Mouse (Mus musculus): Measurements from ENCODE around the gene Tdgf1.

The Tdgf1 gene

DNA sequence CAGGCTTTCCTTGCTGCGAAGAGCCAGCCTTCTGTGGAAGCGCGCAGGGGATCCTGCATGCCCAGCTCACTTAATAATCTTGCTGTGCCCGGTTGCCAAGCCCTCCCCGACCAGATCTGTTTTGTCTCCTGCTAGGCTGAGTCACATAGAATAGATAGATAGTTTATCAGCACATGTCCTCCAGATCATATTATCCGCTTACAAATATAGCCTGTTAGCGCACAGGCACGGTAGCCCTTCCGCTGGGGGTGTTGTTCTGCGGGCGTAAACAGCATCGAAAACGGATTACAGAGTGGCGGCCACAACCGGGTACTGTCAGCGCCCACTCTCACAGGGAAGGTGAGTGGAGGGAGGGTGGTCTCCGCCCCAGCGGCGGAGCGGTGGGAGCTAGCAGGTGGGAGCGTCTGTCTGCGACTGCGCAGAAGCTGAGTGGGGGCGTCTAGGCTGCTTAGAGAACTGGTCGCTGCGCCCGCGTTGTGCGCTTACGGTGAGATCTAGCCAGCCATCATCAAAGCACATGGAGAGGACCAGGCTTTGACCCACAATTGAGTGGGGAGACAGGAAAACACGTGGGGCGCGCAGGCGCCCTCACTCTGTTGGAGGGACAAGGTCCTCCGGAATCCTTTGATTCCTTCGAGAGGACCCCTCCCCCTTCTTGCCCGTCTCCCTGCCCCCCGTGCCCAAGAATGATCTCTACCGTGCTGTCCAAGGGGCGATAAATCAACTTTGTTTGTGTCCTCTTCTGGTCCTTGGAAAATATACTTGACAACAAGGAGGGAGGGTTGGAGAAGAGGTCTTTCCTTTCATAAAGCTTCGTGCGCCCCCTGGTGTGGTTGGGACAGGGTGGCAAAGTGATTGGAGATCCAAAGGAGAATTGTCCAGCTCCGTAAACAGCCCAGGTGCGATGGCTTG is 7.8 kb upstream of the Tdgf1 start:
- DNase-seq: peak; percentile 12

DNA sequence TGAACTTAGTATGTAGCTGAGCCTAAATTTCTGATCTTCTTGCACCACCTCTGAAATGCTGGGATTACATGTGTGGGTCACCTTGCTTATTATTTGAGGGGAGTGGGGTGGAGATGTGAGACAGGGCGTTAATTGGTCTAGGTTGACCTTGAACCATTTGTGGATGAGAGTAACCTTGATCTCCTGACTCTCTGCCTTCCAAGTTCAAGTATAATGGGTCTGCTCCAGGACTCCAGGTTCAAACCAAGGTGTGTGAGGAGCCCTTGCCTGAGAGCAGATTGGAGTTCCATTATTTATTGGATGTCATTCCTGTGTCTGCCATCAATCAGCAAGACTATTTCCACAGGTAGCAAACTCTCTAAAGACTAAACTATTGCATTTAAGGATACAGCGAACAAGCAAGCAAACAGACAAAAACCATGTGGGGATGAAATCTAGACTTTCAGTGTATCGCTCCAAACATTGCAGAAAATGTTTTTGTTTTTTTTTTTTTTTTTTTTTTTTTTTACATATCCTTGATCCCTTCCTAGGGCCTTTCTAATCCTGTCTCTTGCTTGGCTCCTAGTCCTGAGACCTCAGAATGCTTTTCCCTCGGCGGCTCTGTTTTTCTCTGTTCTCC is 7.1 kb upstream of the Tdgf1 start:
- no peak for DNase-seq

DNA sequence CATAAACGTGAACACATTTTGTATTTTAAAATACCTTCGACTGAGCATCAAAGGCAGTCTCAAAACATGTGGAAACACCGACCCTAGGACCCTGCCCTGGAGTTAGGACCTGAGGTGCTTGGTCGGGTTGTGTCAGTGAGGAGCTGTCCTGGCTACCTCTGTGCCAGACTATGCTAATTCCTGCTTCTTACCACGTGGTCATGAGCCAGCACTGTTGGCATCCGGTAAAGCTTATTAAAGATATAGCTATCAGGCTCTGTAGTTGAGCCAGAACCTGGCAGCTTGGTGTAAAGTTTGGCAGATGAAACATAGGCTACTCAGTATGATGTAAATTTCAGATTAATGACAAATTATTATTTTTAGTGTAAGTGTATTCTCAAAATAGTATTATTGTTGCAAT is 6.4 kb upstream of the Tdgf1 start:
- DNase-seq: no peak

DNA sequence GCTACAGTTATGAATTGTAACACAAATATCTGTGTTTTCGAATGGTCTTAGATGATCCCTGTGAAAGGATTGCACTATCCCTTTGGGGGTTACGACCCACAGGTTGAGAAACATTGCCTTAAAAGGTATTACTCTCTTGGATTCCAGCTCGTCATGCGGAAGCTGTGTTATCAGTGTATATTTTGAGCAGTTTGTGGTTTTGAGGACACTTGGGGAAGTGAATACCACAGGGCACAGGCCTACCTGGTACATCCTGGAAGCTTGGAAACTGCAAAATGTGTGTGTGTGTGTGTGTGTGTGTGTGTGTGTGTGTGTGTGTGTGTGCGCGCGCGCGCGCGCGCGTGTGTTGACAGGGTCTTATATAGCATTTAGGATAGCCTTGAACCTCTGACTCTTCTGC is 5.9 kb upstream of the Tdgf1 start:
- no peak for DNase-seq

DNA sequence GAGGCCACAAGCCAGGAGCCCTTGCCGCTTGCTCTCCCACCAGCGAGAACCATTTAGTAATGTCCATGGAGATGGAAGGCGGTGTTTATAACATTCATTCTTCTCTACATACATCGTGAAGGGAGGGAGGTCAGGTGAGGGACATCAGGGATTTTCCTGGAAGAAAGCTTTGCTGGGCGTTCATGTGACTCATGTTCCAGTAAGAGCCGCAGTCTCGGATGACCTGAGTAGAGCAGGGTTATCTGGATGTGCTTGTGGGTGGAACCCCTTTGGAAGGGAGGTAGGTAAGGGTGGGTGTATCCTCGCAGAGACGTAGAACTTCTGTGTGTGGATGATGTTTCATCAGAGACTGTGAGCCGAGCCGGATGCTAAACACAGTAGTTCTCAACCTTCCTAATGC is 5.4 kb upstream of the Tdgf1 start, which contains the start of gene Lrrc2:
Lrrc2 (plus strand) TSS at position 149 of the 400 bp plus-strand sequence.
- DNase-seq: no peak

DNA sequence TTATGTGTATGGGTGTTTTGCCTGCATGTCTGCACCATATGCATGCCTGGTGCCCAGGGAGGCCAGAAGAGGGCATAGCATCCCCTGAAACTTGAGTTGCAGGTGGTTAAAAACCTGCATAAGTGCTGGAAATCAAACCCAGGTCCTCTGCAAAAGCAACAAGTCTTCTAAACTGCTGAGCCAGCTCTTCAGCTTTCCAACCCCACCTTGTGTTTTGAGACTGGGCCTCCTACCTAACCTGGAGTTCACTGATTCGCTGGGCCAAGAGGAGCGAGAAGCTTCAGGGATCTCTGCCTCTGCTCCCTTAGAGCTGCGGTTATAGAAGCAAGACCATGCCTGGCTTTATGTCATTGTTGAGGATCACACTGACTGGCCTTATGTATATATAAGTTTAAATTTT is 4.2 kb upstream of the Tdgf1 start:
- DNase-seq: no peak

DNA sequence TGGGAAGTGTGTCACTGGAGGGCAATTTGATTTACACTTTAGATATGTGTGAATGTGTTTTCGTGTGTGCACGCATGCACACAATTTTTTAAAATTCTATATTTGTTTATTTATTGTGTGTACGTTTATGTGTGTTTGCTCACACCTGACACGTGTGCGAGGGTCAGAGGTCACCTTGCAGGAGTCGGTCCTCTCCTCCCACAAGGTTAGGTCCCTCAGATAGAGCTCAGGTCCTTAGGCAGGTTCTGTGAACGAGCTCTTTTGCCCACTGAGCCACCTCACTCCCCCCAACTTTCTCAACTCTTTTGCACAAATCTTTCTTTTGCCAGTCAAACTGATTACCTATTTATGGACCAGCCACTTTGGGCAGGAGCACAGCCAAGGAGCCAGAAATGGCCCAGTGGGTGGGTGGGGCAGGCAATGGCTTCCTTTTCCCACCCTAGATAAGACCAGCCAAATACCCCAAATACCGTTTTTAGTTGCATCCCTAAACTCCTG is 2.9 kb upstream of the Tdgf1 start:
- no peak for DNase-seq

DNA sequence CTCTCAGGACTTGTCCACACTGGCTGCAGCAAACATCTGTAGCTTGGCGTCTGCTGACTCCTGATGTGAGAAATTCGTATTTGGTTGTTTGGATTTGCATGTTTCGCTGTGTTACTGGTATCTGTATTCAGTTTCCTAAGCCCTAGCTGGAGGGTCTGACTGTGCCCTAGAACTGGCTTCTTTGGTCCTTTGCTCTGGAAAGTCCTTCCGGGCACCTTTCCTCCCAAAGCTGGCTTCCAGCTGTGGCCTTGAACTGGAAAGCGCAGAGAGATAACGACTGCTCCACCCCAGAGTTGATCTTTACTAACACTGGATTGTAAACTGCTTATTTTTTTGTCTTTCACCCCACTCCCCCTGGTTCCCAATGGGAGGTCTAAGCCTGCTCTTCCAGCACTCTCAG is 1.9 kb upstream of the Tdgf1 start:
- no peak for DNase-seq

DNA sequence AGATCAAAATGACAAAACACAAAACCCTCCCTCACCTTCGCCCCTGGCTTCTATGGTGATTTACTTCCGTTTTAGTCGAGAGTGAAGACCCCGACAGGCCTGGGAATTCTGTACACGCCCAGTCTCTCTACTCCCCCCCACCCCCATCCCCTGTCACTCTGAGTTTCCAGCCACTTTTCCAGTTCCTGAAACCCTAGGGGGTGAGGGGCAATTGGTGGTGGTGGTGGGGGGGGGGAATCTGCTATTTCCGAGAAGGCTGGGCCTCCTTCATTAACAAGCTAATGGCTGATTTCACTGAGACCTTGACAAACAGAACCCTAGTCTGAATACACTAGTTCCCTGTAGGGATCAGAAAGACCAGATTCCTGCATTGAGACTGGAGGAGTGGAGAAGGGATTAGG is 1.3 kb upstream of the Tdgf1 start:
- no peak for DNase-seq

DNA sequence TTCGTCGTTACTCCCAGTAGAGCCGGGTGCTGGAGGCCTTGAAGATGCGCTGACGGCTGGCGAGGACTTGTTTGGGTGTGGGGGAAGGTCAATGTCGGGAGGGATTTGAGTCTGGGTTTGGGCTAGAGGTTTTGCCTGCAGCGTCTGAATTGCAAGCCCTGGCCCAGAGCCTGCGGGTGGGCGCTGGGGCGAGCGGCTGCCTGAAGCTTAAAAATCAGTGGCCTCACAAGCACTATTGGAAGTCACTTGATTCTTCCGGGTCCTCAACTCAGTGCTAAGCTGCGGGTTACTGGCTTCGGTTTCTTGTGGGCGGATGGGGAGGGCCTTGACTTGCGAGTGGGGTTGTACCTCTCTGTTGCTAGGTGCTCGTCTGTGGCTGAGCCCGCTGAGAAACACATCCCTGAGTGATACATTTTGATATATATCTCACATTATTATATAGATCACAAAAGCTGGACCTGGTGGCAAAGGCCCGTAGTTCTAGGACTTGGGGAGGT is 638 bp upstream of the Tdgf1 start:
- DNase-seq: no peak

DNA sequence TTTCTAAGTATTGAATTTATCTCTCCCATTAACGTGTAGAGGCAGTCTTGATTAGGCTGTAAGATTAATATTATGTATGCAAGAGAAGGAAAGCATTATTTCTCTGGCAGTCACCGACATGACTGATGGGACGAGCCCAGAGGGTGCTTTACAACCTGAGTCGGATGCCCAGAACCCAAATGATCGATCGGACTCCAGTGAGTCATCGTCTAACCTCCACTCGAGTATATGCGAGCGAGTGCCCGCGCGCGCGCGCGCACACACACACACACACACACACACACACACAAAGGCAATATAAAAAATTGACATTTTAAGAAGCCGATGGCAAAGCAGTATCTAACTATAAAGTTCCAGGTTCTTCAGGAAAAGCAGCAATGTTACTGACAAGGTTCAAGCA is 615 bp downstream of the Tdgf1 start:
- no peak for DNase-seq

DNA sequence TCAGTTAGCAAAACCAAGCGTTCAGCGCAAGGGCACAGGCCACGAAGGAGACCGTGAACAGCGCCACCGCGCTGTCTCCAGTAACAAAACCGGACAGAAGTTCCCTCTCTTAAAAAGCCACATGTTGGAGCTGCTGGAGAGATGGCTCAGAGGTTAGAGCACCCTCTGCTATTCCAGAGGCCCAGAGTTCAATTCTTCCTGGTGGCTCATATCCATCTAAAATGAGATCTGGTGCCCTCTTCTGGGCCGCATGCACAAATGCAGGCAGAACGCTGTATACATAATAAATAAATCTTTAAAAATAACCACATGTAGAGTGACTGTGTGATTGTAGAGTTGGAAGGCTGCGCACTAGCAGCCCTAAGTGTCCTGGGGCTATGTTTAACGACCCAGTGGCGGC is 1.7 kb downstream of the Tdgf1 start:
- no peak for DNase-seq

DNA sequence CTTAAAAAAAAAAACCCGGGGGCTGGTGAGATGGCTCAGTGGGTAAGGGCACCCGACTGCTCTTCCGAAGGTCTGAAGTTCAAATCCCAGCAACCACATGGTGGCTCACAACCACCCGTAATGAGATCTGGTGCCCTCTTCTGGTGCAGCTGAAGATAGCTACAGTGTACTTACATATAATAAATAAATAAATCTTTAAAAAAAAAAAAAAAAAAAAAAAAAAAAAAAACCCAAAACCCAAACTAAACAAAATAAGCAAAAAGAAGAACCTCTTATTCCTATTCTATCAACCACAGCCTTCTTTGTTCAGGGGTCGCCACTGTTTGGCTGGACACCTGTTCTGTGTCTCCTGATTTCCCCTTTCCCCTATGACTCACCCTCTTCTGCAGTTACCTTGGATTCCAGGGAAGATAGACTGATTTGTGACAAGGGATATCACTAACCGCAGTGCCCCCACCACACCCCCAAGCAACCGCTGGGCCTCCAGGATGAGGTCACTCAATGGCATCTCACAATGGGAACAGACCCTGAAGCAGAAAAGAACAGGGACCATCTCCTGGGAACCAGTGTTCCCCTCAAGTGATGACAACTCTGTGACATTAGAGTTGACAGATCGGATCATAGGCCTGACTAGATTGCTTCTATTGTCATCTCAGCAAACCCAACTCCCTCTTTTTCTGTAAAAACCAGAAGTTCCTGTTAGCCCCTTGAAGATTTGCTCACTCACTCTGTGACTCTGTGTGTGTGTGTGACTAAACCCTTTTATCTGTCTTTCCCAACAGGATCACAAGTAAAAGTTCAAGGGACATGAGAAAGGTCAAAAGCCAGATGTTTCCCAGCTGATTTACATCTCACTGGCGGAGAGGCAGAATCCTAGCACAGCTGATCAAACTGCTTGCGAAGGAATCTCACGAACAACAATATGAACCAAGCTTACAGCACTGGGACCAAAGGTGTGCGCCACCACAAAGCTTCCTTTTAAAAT is 8.2 kb downstream of the Tdgf1 start:
- no peak for DNase-seq

DNA sequence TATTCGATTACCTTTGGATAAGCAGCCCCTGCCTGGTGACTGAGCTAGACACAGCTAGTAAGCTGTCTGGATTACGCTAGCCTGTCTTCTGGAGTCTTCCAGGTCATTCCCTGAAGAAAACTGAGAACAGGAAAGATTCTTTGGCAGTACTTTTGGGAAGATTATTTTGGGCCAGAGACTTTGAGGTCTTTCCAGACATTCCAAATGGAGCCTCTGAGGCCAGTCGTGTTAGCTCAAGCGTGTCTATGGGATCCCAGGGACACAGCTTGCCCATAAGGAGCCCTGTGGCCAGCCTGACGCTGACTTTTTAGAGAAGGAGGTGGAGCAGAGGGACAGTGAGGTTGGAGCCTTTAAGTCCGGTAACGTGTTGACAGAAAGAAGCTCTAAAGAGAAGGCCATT is 10.0 kb downstream of the Tdgf1 start:
- DNase-seq: no peak

DNA sequence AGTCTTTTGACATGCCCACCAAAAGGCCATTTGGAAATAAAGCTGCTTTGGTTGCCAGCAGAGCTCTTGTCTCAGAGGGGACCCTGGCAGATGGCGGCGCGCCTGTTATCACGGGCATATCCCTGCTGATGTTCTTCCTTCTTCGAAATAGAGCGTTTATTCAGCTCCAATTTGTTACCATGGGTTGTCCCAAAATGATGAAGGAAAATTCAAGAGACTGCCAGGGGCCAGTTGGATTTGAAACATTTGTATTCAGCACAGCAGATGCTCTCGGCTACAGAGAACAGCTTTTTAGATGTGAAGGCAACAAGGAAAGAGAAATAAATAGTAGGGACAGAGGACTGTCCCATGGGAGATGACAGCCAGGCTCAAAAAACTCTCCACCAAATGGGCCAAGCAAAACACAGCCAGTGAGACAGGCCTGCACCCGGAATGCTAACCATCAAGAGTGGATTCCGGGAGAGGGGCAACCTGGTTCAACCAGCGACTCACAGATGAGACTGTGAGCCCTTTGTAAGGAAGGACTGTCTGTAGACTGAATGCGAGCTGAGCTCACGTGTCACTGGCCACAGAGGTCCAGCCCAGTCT is 12.0 kb downstream of the Tdgf1 start:
- peak; percentile 44 for DNase-seq

DNA sequence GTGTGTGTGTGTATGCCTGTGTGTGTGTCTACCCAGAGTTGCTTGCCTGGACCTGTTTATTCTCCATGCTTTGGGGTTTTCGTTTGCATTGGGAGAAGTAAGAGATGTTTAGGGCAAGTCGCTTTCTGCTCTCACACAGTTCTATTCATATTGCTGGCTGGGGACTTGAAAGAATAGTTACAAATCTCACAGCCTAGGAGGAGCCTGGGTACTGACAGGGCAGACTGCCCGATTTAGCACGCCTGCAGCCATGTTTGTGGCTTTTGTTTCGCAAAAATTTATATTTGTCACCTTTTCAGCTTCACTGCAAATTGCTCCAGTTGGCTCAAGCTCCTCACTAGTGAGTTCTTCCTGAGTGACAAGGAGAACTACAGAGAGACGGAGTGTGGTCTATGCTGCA is 14.4 kb downstream of the Tdgf1 start:
- DNase-seq: no peak

DNA sequence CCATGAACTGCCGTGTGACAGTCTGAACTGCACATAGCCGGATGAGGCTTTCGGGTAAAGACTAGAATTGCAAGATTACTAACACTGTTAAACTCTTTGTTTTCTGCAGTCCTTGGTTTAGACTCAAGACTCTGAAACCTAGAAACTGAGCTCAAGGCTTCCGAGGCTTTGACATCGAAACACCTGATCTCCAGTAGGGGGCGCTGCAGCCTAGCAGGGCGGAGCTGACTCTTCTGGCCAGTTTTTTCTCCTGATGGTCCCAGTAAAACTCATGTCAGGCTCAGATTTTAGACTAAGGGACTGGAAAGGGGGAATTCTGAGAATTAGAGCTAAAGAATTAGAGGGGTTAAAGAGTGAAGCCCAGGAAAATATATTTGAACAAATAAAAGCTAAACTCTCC is 23.2 kb downstream of the Tdgf1 start:
- DNase-seq: peak; percentile 21

DNA sequence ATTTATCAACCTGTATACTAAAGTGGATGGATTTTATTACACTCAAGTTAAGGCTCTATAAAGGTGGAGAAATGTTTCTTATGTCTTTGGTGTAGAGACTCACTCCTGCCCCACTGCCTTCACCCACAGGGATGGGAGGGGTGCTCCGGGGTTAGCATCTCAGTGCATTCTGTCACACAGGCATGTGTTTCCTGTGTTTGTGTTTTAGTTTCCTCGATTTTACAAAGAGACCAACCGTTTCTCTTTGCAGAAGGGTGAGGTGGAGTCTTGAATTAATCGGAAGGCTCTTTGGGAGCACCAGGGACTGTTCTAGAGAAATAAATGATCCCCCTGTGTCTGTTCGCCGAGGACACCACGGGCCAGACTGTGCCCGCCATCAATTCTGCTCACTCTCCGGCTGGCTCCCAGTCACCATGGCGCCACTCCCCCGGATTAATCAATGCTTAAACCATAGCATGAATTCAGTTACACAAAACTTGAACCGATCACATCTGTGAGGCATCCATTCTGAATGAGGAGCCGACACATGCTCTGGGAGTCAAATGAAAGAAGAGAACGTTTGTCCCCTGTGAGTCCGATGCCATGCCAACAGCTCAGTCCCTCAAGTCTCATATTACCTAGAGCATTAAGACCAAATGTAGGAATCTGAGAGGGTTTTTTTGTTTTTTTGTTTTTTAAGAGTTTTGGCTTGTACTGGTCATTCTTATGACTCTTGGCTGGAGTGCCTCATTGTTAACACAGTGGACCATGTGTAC is 25.1 kb downstream of the Tdgf1 start:
- no peak for DNase-seq

DNA sequence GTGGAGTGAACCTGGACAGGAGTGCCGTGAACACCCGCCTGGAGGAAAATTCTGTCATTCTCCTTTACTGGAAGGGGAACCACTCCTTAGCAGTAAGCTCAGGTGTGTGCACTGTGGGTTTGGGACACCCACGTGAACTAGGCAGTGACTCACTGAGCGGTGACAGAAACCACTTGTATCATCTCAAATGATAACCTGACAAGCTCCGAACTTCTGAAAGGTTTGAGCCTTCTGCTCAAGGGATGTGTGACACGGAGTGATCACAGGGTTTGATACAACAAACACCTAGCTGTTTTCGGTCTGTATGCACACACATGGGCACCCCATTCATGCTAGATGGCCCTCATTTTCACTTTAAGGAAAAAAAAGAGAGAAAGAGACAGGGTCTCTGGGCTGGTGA is 29.2 kb downstream of the Tdgf1 start, which contains the start of gene Fam240a:
Fam240a (minus strand) TSS at position 76 of the 400 bp plus-strand sequence.
- DNase-seq: no peak

DNA sequence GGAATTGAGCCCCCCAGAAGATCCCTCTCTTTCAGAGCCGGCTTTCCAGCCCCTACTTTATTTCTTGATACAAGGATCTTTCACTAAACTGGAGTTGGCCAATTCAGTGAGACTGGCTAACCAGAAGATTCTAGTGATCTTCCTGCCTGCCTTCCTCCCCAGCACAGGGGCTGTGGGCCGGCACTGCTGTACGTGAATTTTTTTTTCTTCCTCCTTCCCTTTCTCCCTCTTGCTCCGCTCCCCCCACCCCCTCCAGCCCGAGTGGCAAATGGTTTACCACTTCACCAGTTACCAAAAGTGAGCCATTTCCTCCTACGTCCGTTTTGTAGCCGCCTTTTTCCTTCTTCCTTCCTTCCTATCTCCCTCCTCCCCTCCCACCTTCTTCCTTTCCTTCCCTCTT is 30.5 kb downstream of the Tdgf1 start:
- no peak for DNase-seq

DNA sequence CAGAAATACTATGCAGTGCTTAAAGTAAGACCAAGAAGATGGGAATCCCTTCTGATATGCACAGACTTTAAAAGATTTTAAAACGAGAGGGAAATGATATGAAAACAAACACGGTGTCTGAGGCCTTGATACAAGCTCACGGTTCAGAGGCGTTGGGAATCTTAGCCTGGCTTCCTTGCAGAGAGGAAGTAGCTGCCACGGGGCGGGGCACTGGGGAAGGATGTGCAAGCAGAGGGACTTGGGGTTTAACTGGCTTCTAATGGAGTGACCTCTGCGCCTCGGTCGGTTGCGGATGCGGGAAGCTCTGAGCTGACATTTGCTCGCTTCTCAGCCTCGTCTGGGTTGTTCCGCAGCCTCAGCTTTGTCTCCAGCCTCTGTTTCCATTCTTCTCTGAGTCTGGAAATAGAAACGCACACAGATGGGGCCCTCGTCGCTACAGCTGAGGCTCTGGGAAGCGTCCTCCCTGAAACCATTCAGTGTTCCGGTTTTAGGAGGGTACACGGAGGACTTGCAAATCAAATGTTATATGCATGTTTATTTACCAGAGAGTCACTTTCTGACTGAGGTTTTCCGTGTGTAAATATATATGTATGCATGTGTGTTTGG is 31.2 kb downstream of the Tdgf1 start:
- no peak for DNase-seq

All from cerebellum, adult 9-10 months (tissue).